In the genomic region with DNA sequence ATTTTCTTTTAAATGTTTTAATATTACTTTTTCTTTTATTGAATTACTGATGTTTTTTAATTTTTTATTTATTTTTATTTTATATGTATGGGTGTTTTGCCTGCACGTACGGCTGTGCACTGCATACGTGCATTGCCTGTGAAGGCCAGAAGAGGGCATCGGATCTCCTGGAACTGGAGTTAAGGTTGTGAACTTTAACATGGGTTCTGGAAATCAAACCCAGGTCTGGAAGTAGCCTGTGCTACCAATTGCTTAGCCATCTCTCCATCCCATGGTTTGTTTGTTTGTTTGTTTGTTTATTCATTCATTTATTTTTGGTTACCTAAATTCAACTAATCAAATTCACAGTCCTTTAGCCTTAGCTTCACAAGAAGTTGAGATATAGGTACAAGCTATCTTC, we compare ENCODE assay signal across 11 mouse cellular contexts. TPM values are rescaled to one million over a fixed set of nuclear protein-coding genes. Genes with fewer than 3 reads are reported as not detected.
DNase-seq lines count a peak whose midpoint lies in the region; ATAC-seq and TF ChIP-seq lines count a peak whose summit lies in the region.
"Had no signal": no experiment of that assay in that cellular context is flagged by ENCODE, and none has a peak within 500 bp of the region (broad histone marks: within the 10 kb centered on the region; RNA-seq: fewer than 3 reads in every experiment).

No protein-coding gene starts in this region.

- no peaks in the 10 kb centered on the region for H3K36me3 ChIP-seq in hindbrain, postnatal 0 days (ENCODE audit: insufficient read depth, low read length)
- peaks cover 10% of the 10 kb centered on the region for H3K36me3 ChIP-seq in hindbrain, embryonic 13.5 days
- H3K36me3 ChIP-seq in ES-Bruce4 (ENCODE audit: control insufficient read depth, insufficient read depth, low read length, poor library complexity, severe bottlenecking) = no peaks in the 10 kb centered on the region
- H3K36me3 ChIP-seq in neural tube, embryonic 11.5 days (ENCODE audit: control insufficient read depth, insufficient read depth, low read length) = no peaks in the 10 kb centered on the region
- H3K36me3 ChIP-seq: embryonic facial prominence, embryonic 12.5 days; stomach, embryonic 15.5 days had no signal

- no peak overlapping the region for H3K27ac ChIP-seq in hindbrain, postnatal 0 days
- no peak overlapping the region for H3K27ac ChIP-seq in hindbrain, embryonic 13.5 days
- H3K27ac ChIP-seq in ES-Bruce4 (ENCODE audit: insufficient read depth, low read length) = no peak overlapping the region
- no peak overlapping the region for H3K27ac ChIP-seq in neural tube, embryonic 11.5 days (ENCODE audit: low read depth, low read length)
- H3K27ac ChIP-seq: embryonic facial prominence, embryonic 12.5 days; limb, embryonic 13.5 days; stomach, embryonic 15.5 days had no signal

- DNase-seq in hindbrain, postnatal 0 days (ENCODE audit: low spot score) = peak; percentile 25
- DNase-seq in c-Kit-positive CD71-positive TER-119-positive erythroid progenitor cells, embryonic 14.5 days (ENCODE audit: low spot score) = peak; percentile 40
- peak; percentile 39 to 73 for DNase-seq in kidney, postnatal 36 days
- DNase-seq in neural tube, embryonic 11.5 days (ENCODE audit: low spot score) = peak; percentile 30
- DNase-seq in yolk sac, embryonic 10.5 days (ENCODE audit: low spot score) = no peak

- no peaks in the 10 kb centered on the region for H3K9me3 ChIP-seq in hindbrain, postnatal 0 days (ENCODE audit: low read length)
- no peaks in the 10 kb centered on the region for H3K9me3 ChIP-seq in hindbrain, embryonic 13.5 days
- H3K9me3 ChIP-seq in ES-Bruce4 (replicated peaks; ENCODE audit: control insufficient read depth, insufficient read depth, low read length, poor library complexity, severe bottlenecking) = no peaks in the 10 kb centered on the region
- no peaks in the 10 kb centered on the region for H3K9me3 ChIP-seq in neural tube, embryonic 11.5 days (ENCODE audit: control insufficient read depth, low read length)
- H3K9me3 ChIP-seq: embryonic facial prominence, embryonic 12.5 days; limb, embryonic 13.5 days; stomach, embryonic 15.5 days had no signal

- WGBS in hindbrain, postnatal 0 days = 41% methylated on average over 4 of the region's 4 CpGs
- 38% methylated on average over 4 of the region's 4 CpGs for WGBS in hindbrain, embryonic 13.5 days
- WGBS in neural tube, embryonic 11.5 days = 42% methylated on average over 4 of the region's 4 CpGs

- H3K4me2 ChIP-seq in hindbrain, postnatal 0 days (ENCODE audit: low read depth, low read length) = no peak overlapping the region
- H3K4me2 ChIP-seq in hindbrain, embryonic 13.5 days = no peak overlapping the region
- H3K4me2 ChIP-seq in neural tube, embryonic 11.5 days (ENCODE audit: low read depth) = no peak overlapping the region

- no peak for TF ChIP-seq POLR2A in ES-Bruce4 (IDR thresholded peaks at IDR 0.05; ENCODE audit: insufficient read depth, low read length)

- TF ChIP-seq CTCF in hindbrain, postnatal 0 days (IDR thresholded peaks at IDR 0.05; ENCODE audit: low read depth) = peak; percentile 49
- TF ChIP-seq CTCF in ES-Bruce4 (IDR thresholded peaks at IDR 0.05; ENCODE audit: low read depth, low read length) = peak; percentile 57

- no peaks in the 10 kb centered on the region for H3K27me3 ChIP-seq in hindbrain, postnatal 0 days (ENCODE audit: insufficient read depth, low read length)
- H3K27me3 ChIP-seq in hindbrain, embryonic 13.5 days = 0 out of 2 replicates have a peak, but pooled peaks cover 5% of the 10 kb centered on the region
- no peaks in the 10 kb centered on the region for H3K27me3 ChIP-seq in ES-Bruce4 (ENCODE audit: control insufficient read depth, insufficient read depth, low read length, poor library complexity, severe bottlenecking)
- no peaks in the 10 kb centered on the region for H3K27me3 ChIP-seq in neural tube, embryonic 11.5 days (ENCODE audit: control insufficient read depth, insufficient read depth, low read length)
- H3K27me3 ChIP-seq: embryonic facial prominence, embryonic 12.5 days; limb, embryonic 13.5 days; stomach, embryonic 15.5 days had no signal

- ATAC-seq in hindbrain, postnatal 0 days = no peak
- ATAC-seq in hindbrain, embryonic 13.5 days (ENCODE audit: low FRiP score) = no peak
- ATAC-seq in neural tube, embryonic 11.5 days (ENCODE audit: insufficient read depth, low FRiP score, low TSS enrichment) = peak; percentile 38; the same call in 1 of the 2 replicates
- ATAC-seq in erythroid progenitor cell, adult 5-6 weeks (replicated peaks; ENCODE audit: low FRiP score, poor library complexity, severe bottlenecking) = no peak

- no peak overlapping the region for H3K4me3 ChIP-seq in hindbrain, postnatal 0 days (ENCODE audit: low read length)
- no peak overlapping the region for H3K4me3 ChIP-seq in hindbrain, embryonic 13.5 days
- H3K4me3 ChIP-seq in ES-Bruce4 (ENCODE audit: low read depth, low read length) = no peak overlapping the region
- no peak overlapping the region for H3K4me3 ChIP-seq in neural tube, embryonic 11.5 days (ENCODE audit: low read depth, low read length)
- H3K4me3 ChIP-seq: embryonic facial prominence, embryonic 12.5 days had no signal

- H3K4me1 ChIP-seq in hindbrain, postnatal 0 days (ENCODE audit: insufficient read depth, low read length) = no peaks in the 10 kb centered on the region
- no peaks in the 10 kb centered on the region for H3K4me1 ChIP-seq in hindbrain, embryonic 13.5 days (replicated peaks)
- H3K4me1 ChIP-seq in ES-Bruce4 (ENCODE audit: control insufficient read depth, insufficient read depth, low read length) = no peaks in the 10 kb centered on the region
- H3K4me1 ChIP-seq in neural tube, embryonic 11.5 days (ENCODE audit: control insufficient read depth, insufficient read depth, low read length) = no peaks in the 10 kb centered on the region
- H3K4me1 ChIP-seq: embryonic facial prominence, embryonic 12.5 days; limb, embryonic 13.5 days; stomach, embryonic 15.5 days had no signal

- no peak overlapping the region for H3K9ac ChIP-seq in hindbrain, postnatal 0 days (replicated peaks; ENCODE audit: low read length)
- H3K9ac ChIP-seq in hindbrain, embryonic 13.5 days = no peak overlapping the region
- H3K9ac ChIP-seq in ES-Bruce4 (ENCODE audit: low read depth, poor library complexity, severe bottlenecking) = no peak overlapping the region
- H3K9ac ChIP-seq in neural tube, embryonic 11.5 days (ENCODE audit: low read length) = no peak overlapping the region
- H3K9ac ChIP-seq: embryonic facial prominence, embryonic 12.5 days; stomach, embryonic 15.5 days had no signal

- TF ChIP-seq EP300 in ES-Bruce4 (IDR thresholded peaks at IDR 0.05; ENCODE audit: insufficient read depth, low read depth, low read length) = no peak

RNA-seq across cellular contexts. Expression of gene Acer2, which starts 10.7 kb away (rescaled TPM):
- total RNA-seq in hindbrain, postnatal 0 days (2014; rRNA removed) = 8.7 and 9.6 TPM in 2 replicates
- polyA plus RNA-seq in hindbrain, postnatal 0 days (2015; fragmentation: Nextera tagmentation; extraction: Ambion mirVana) = 8.9 and 9.5 TPM in 2 replicates
- 21.6 and 23.6 TPM in 2 replicates for polyA plus RNA-seq in hindbrain, embryonic 13.5 days (2015; fragmentation: Nextera tagmentation; extraction: Ambion mirVana)
- polyA plus RNA-seq in ES-Bruce4 (2011; ENCODE audit: insufficient read depth, insufficient read length, low read depth, missing spikeins) = 20.8 and 22.1 TPM in 2 replicates
- polyA plus RNA-seq in neural tube, embryonic 11.5 days (2014; fragmentation: Nextera tagmentation; extraction: Ambion mirVana) = 9.3 and 11.4 TPM in 2 replicates
- total RNA-seq in erythroid progenitor cell, adult 5-6 weeks (2015; ENCODE audit: low replicate concordance) = 1.4 TPM in 1 of 2 replicates, not detected in the other
- 0.68 TPM in 1 of 2 replicates, not detected in the other for total RNA-seq in erythroid progenitor cell, adult 5-6 weeks (2017; ENCODE audit: low replicate concordance)

RNA-seq across cellular contexts. Expression of gene Rps6, which starts 27.7 kb away (rescaled TPM):
- total RNA-seq in hindbrain, postnatal 0 days (2014; rRNA removed) = 805 and 881 TPM in 2 replicates
- polyA plus RNA-seq in hindbrain, postnatal 0 days (2015; fragmentation: Nextera tagmentation; extraction: Ambion mirVana) = 338 and 363 TPM in 2 replicates
- polyA plus RNA-seq in hindbrain, embryonic 13.5 days (2015; fragmentation: Nextera tagmentation; extraction: Ambion mirVana) = 441 and 451 TPM in 2 replicates
- 2,690 and 2,954 TPM in 2 replicates for polyA plus RNA-seq in ES-Bruce4 (2011; ENCODE audit: insufficient read depth, insufficient read length, low read depth, missing spikeins)
- 682 and 700 TPM in 2 replicates for polyA plus RNA-seq in neural tube, embryonic 11.5 days (2014; fragmentation: Nextera tagmentation; extraction: Ambion mirVana)
- total RNA-seq in erythroid progenitor cell, adult 5-6 weeks (2015; ENCODE audit: low replicate concordance) = 1,192 and 1,255 TPM in 2 replicates
- 229 and 382 TPM in 2 replicates for total RNA-seq in erythroid progenitor cell, adult 5-6 weeks (2017; ENCODE audit: low replicate concordance)
